In the genomic region with DNA sequence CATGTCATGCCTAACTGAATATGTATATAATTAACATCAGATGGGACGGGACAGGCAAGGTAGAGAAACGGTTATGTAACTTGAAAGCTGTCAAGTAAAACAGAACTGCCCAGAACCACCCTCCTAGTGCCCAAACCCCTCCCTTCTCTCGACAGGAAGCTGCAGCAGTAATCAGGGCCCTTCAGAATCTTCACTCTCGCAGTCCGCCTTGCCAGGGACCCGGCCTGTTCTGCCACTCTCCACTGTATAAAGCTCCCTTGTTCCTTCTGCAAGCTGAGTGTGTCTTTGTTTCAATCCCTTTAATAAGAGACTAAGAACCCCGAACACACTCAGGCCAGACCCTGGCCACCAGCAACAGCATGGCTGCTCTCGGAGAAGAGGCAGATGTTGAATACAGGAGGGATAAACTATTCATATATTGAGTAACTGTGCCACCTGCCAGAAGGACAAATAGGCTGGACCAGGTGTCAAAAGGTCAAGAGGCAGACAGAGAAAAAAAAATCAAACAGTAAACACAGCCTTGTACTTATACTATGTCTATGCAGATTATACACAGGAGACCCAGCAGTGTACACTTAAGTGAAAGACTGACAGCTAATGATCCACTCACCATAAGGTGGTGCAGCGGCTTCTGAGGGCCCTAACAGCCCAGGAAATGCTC, we compare ENCODE assay signal across 12 mouse cellular contexts. TPM values are rescaled to one million over a fixed set of nuclear protein-coding genes. Genes with fewer than 3 reads are reported as not detected.
DNase-seq lines count a peak whose midpoint lies in the region; ATAC-seq and TF ChIP-seq lines count a peak whose summit lies in the region.
"Had no signal": no experiment of that assay in that cellular context is flagged by ENCODE, and none has a peak within 500 bp of the region (broad histone marks: within the 10 kb centered on the region; RNA-seq: fewer than 3 reads in every experiment).

No protein-coding gene starts in this region.

- TF ChIP-seq EP300 in lung, postnatal 0 days (IDR thresholded peaks at IDR 0.05), result no peak

- peak; percentile 93 for DNase-seq in heart, adult 11 months
- peak; percentile 48 to 67 for DNase-seq in lung, adult 18-20 months
- no peak for DNase-seq in lung, adult 2 months
- DNase-seq in lung, postnatal 0 days (ENCODE audit: low spot score), result peak; percentile 61
- no peak for DNase-seq in spleen, adult 12 weeks (ENCODE audit: low spot score)
- DNase-seq in left cerebral cortex, adult 11 months (ENCODE audit: low spot score), result no peak
- DNase-seq: adrenal gland, postnatal 25 days; kidney, postnatal 10 days had no signal

- H3K27ac ChIP-seq in heart, embryonic 11.5 days (ENCODE audit: low read depth, low read length), result no peak overlapping the region
- H3K27ac ChIP-seq in lung, postnatal 0 days (ENCODE audit: low read length), result peak overlapping the region; percentile 51
- H3K27ac ChIP-seq in stomach, embryonic 14.5 days (ENCODE audit: low read length), result peak overlapping the region; percentile 2; the same call in 1 of the 2 replicates
- H3K27ac ChIP-seq: embryonic facial prominence, embryonic 12.5 days had no signal

- no peaks in the 10 kb centered on the region for H3K27me3 ChIP-seq in heart, embryonic 11.5 days (ENCODE audit: control insufficient read depth, insufficient read depth, low read length)
- no peaks in the 10 kb centered on the region for H3K27me3 ChIP-seq in lung, postnatal 0 days (replicated peaks; ENCODE audit: insufficient read depth, low read length)
- H3K27me3 ChIP-seq in stomach, embryonic 14.5 days (ENCODE audit: control insufficient read depth, insufficient read depth, low read length), result no peaks in the 10 kb centered on the region
- H3K27me3 ChIP-seq: CH12.LX; embryonic facial prominence, embryonic 12.5 days had no signal

- peaks cover 37% of the 10 kb centered on the region for H3K4me1 ChIP-seq in heart, embryonic 11.5 days (ENCODE audit: control insufficient read depth, insufficient read depth, low read length)
- peaks cover 34% of the 10 kb centered on the region for H3K4me1 ChIP-seq in lung, adult 2 months (ENCODE audit: control insufficient read depth, insufficient read depth, low read length)
- H3K4me1 ChIP-seq in lung, postnatal 0 days (ENCODE audit: insufficient read depth, low read depth, low read length), result peaks cover 23% of the 10 kb centered on the region; the same call in 1 of the 2 replicates
- H3K4me1 ChIP-seq in stomach, embryonic 14.5 days (ENCODE audit: control insufficient read depth, insufficient read depth, low read length), result peaks cover 34% of the 10 kb centered on the region

- peaks cover 3% of the 10 kb centered on the region; the same call in 1 of the 2 replicates for H3K36me3 ChIP-seq in heart, embryonic 11.5 days (ENCODE audit: control insufficient read depth, insufficient read depth, low read length)
- H3K36me3 ChIP-seq in lung, postnatal 0 days (ENCODE audit: insufficient read depth, low read length), result 0 out of 2 replicates have a peak, but pooled peaks cover 3% of the 10 kb centered on the region
- no peaks in the 10 kb centered on the region; the same call in 1 of the 2 replicates for H3K36me3 ChIP-seq in stomach, embryonic 14.5 days (ENCODE audit: control insufficient read depth, insufficient read depth, low read length)

- WGBS in heart, embryonic 11.5 days (ENCODE audit: insufficient replicate concordance), result 68% methylated on average over 9 of the region's 9 CpGs
- WGBS in lung, adult 2 months, result 22% methylated on average over 9 of the region's 9 CpGs
- 35% methylated on average over 9 of the region's 9 CpGs for WGBS in lung, postnatal 0 days
- WGBS in stomach, embryonic 14.5 days, result 51% methylated on average over 9 of the region's 9 CpGs

- no peaks in the 10 kb centered on the region for H3K9me3 ChIP-seq in heart, embryonic 11.5 days (replicated peaks; ENCODE audit: control insufficient read depth, low read length)
- H3K9me3 ChIP-seq in lung, postnatal 0 days (ENCODE audit: low read length), result no peaks in the 10 kb centered on the region
- no peaks in the 10 kb centered on the region for H3K9me3 ChIP-seq in stomach, embryonic 14.5 days (ENCODE audit: control insufficient read depth, low read depth, low read length)
- H3K9me3 ChIP-seq: embryonic facial prominence, embryonic 12.5 days had no signal

- no peak for TF ChIP-seq POLR2A in lung, adult 2 months (IDR thresholded peaks at IDR 0.05; ENCODE audit: borderline replicate concordance, extremely low read depth, low read depth, low read length)

- no peak overlapping the region for H3K4me2 ChIP-seq in heart, embryonic 11.5 days
- H3K4me2 ChIP-seq in lung, postnatal 0 days (replicated peaks; ENCODE audit: low read depth, low read length), result no peak overlapping the region
- no peak overlapping the region for H3K4me2 ChIP-seq in stomach, embryonic 14.5 days (replicated peaks; ENCODE audit: low read depth, low read length)
- H3K4me2 ChIP-seq: embryonic facial prominence, embryonic 12.5 days had no signal

- no peak for ATAC-seq in heart, embryonic 11.5 days (replicated peaks; ENCODE audit: insufficient number of reproducible peaks, low FRiP score, low TSS enrichment)
- peak; percentile 23 for ATAC-seq in lung, postnatal 0 days
- ATAC-seq in stomach, embryonic 14.5 days (ENCODE audit: insufficient number of reproducible peaks, insufficient read depth, low FRiP score, low read depth), result no peak

- H3K4me3 ChIP-seq in heart, embryonic 11.5 days (ENCODE audit: low read depth, low read length), result no peak overlapping the region
- no peak overlapping the region for H3K4me3 ChIP-seq in lung, adult 2 months (replicated peaks; ENCODE audit: extremely low read depth, low read depth, low read length)
- H3K4me3 ChIP-seq in lung, postnatal 0 days (ENCODE audit: low read depth, low read length), result no peak overlapping the region
- H3K4me3 ChIP-seq in stomach, embryonic 14.5 days (ENCODE audit: low read depth, low read length), result no peak overlapping the region
- H3K4me3 ChIP-seq: embryonic facial prominence, embryonic 12.5 days had no signal

- TF ChIP-seq CTCF in lung, adult 2 months (IDR thresholded peaks at IDR 0.05; ENCODE audit: insufficient read depth, low read length), result no peak
- TF ChIP-seq CTCF in lung, postnatal 0 days (IDR thresholded peaks at IDR 0.05), result no peak

- no peak overlapping the region for H3K9ac ChIP-seq in heart, embryonic 11.5 days (ENCODE audit: low read depth, low read length)
- no peak overlapping the region for H3K9ac ChIP-seq in lung, postnatal 0 days (replicated peaks; ENCODE audit: low read depth)
- H3K9ac ChIP-seq in stomach, embryonic 14.5 days (replicated peaks; ENCODE audit: low read depth, low read length), result no peak overlapping the region
- H3K9ac ChIP-seq: embryonic facial prominence, embryonic 12.5 days had no signal

RNA-seq across cellular contexts. Expression of a gene that starts 48.7 kb away (rescaled TPM):
- 25.0 and 30.3 TPM in 2 replicates for polyA plus RNA-seq in heart, embryonic 11.5 days (2014; fragmentation: Nextera tagmentation; extraction: Ambion mirVana)
- polyA plus RNA-seq in lung, adult 2 months (2012; rRNA removed), result 16.0 and 22.4 TPM in 2 replicates
- polyA plus RNA-seq in lung, postnatal 0 days (2015; fragmentation: Nextera tagmentation; extraction: Ambion mirVana), result 30.0 and 30.5 TPM in 2 replicates
- polyA plus RNA-seq in stomach, embryonic 14.5 days (2014; fragmentation: Nextera tagmentation; extraction: Ambion mirVana), result 43.7 and 49.2 TPM in 2 replicates

Comparison
In these comparisons a context has a peak if more than half of its experiments do, and no peak if none do; other contexts are left out.
1. DNase-seq: peak in heart, adult 11 months (single experiment), lung, adult 18-20 months (2 of 2) and lung, postnatal 0 days (single experiment); none in lung, adult 2 months (single experiment), spleen, adult 12 weeks (single experiment) and left cerebral cortex, adult 11 months (single experiment).